Mouse (Mus musculus): ENCODE measurements around the gene Ankrd33b.

The Ankrd33b gene

DNA sequence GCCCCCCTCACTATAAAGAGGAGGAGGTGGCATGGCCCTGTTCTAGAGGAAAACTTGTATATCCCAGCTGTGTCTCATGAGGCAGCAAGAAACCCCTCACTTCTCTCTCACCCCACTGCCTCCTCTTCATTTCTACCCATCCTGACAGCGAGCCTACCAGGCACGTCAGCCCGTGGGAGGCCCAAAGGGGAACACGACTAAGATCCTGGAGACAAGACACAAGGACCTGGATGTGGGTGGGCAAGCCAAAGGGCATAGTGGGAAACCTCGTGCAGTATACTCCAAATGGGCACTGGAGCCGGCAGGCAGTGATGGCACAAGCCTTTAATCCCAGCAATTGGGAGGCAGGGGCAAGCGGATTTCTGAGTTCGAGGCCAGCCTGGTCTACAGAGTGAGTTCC lies 1.0 kb upstream of the Ankrd33b start:
- DNase-seq (ENCODE audit: low read depth, low spot score), result no peak

DNA sequence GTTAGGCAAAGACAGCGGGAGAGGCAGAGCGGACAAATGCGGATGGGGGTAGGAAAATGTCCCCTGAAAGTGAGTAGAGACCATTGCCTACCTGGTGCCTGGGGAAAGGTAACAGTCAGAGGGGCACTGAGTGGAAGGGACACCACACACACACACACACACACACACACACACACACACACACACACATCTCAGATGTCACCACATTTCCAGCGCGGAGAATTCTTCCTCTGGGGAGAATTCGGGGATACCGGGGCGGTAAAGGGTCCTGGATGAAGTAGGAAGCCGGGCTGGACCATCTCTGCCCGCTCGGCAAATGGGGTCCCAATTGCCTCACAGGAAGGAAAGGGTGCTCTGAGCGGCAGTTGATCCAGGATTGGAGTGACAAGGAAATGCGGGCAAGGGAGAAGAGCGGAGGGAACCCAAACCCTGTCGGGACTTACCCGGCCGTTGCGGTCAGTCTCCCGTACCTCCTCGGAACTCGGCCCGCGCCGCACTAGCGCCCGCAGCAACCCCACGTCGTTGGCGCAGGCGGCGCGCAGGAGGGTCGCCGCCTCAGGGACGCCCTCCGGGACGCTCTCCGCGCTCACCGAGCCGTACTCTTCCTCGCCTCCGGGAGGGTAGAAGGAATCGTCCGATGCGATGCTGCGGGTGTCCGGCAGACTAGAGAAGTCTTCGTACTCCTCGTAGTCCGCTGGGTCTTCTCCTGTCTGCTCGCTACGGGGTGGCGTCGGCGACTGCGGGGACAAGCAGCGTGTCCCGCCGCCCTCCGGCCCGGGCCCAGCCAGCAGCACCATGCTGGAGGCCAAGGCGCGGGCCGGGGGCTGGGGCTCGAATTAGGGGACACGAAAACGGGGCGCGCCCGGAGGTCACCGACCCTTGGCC lies 688 bp downstream of the Ankrd33b start:
- DNase-seq (ENCODE audit: low read depth, low spot score), result no peak

DNA sequence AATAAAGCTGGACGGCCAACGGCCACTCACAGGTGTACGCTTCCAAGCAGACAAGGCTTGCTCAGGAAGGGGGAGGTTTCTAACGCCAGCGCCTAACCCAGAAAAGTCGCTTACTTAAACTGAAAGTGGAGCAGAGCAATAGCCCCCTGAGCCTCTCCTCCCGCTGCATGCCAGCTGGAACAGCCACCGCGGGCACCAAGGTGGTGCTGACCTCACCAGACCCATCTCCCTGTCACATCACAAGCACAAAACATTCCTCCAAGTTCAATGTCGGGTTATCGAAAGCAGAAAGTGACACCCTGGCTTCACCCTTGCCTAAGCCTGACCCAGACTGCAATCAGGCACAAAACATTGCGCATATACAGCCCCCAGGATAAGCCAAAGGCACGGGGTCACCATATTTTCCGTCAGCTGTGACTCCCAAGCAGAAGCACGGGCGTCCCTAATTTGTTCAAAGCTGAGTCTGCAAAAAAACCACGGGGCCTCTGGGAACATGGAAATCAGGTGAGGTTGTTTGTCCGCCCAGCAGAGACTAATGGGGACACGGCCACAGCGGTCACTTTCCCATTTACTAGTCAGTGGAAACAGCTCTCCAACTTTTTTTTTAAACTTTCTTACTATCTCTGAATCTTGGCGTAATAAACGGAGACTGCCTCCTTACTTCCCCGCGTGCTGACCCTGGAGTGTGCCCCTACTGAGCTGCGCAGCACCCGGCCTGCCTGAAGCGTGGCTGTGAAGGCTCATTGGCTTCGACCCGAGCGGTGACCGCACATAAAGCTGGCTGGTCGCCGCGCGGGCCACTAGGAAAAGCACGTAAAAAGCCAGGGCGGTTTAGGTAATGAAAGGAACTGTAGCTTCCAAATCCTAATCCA lies 1.6 kb downstream of the Ankrd33b start:
- DNase-seq (ENCODE audit: low read depth, low spot score), result peak; percentile 28

DNA sequence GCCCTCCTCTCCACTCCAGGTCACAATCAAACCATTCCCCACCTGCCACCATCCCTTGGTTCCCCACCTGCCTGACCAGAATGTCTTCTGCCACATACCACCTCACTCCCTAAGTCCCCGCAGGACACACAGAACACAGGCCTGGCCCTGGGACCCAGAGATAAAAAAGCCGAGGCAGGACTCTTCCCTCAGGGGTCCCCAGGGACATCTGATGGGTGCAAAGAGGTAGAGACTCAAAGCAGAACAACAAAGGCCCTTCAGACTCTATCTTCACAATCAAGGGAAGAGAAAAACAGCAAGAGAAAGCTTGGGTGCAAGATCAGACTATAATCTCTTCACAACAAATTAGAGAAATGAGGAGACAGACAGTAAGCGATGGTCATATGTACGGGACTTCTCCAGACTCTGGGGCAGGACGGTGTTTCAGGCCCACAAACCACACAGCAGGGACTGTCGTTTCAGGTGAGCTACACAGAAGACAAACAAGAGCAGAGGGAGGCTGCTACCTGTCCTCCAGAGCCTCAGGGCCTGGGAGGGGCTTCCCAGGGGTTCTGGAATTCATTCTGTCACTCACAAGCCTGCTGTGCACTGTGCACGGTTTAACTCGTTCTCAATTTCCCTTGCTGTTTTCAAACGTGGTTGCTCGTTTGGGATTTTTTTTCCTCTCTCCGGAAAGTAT lies 2.3 kb downstream of the Ankrd33b start:
- DNase-seq (ENCODE audit: low read depth, low spot score), result peak; percentile 47

DNA sequence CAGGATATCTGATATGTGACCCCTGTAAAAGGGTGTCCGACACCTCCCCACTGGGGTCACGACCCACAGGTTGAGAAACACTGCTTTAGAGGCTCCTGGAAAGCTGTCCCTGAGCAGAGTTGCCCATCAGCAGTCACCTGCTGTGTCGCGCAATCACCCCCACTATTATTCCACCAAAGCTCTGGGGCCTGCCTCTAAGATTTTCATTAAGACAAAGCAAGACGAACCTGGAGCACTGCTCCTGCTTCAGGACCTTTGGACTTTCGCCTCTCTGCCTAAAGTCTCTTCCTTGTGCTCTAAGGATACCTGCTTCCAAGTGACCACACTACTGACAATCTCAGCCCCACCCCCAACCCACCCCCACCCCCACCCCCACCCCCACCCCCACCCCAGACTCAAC lies 3.1 kb downstream of the Ankrd33b start:
- DNase-seq (ENCODE audit: low read depth, low spot score), result no peak

DNA sequence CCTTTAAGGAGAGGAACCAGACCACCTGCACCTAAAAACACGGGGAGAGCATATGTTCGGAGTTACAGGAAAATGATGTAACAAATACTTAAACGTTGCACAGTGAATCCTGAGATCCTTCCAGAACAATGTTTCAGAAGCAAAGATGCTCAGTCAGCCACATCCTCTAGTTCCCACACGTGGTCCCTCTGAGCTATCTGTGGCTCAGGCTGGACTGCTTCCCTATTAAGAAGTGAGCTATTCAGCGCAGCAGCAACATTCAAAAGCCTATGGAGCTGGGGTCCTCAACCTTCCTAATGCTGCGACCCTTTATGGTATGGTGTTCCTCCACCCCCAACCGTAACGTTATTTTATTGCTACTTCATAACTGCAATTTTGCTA lies 3.6 kb downstream of the Ankrd33b start:
- no peak for DNase-seq (ENCODE audit: low read depth, low spot score)

DNA sequence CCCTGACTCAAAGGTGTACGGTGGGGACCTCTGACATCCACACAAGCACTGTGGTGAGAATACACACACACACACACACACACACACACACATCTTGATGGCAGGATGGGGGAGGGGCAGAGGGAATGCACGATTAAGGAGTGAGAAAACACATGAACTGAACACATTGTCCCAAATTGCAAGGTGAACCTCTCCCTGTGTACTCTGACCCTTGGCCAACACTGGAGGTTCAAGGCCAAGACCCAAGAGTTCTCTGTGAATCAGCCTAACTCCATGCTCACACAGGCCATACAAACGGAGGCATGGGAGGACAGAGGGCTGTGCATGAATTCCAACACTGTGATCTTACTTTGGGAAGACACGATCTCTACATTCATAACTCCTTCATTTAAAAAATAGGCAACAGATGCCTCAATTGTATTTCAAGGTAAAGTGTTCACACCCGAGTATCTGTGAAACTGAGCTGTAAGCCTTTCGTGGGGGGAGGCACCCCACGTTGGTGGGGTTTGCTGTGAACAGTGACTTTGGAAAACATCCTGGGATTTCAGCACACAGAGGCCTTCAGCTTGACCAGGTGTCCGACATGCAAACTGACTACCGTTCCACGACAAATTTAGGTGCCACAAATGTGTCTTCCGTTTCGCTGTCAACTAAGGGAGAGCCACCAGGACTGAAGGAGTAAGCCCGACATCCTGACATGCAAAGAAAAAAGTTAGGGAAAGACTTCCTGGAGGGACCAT lies 4.1 kb downstream of the Ankrd33b start:
- no peak for DNase-seq (ENCODE audit: low read depth, low spot score)

DNA sequence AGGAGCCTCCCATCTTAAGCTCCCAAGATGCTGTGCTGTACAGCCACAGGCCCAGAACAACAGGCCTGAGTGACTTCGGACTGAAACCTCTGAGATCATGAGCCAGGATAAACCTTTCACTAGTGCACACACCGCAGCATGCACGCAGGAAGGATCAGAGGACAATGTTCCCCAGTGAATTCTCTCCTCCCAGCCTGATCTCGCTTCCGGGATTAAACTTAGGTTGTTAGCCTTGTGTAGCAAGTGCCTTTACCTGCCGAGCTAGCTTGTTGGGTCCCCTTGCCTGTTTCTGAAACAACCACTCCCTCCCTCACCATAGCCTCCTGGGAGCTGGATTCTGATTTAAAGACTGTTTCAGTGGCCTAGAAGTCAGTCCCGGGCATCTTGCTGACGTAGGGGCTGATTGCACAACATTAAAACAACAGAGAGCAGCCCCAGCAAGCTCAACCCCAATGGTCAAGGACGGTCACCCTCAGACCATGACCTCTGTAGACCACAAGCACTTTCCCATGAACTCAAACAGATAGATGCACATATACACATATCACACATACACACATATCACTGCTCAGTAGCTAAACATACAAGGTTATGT lies 6.2 kb downstream of the Ankrd33b start:
- no peak for DNase-seq (ENCODE audit: low read depth, low spot score)

DNA sequence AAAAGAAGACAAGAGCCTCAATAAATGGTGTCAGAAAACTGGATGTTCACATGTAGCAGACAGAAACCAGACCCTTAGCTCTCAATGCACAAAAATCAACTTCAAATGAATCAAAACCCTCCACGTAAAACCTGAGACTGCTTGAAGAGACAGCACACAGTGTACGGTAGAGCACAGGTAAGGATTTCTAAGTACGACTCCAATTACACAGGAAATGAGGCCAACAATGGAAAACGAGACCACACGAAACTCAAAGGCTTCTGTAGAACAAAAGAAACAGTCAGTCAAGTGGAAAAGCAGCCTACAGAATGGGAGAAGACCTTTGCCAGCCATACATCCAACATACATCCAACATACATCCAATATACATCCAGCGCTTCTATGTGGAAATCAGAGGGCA lies 6.9 kb downstream of the Ankrd33b start:
- DNase-seq (ENCODE audit: low read depth, low spot score), result no peak

DNA sequence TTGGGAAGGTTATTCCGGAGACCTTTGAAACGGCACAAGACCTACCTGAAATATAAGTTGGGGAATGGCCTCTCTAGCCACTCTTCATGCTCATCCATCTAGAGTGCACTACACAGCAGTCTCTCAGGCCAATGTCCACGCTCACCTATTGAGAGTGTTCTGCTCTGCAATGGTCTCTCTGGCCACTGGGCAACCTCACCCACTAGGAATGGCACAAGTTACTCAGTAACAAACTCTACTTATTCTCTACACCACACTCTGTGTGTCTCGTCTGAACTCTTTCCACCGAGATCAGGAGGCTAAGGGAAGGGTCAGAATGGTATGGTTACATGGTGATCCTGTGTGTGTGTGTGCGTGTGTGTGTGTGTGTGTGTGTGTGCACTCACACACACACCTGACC lies 7.7 kb downstream of the Ankrd33b start:
- no peak for DNase-seq (ENCODE audit: low read depth, low spot score)

DNA sequence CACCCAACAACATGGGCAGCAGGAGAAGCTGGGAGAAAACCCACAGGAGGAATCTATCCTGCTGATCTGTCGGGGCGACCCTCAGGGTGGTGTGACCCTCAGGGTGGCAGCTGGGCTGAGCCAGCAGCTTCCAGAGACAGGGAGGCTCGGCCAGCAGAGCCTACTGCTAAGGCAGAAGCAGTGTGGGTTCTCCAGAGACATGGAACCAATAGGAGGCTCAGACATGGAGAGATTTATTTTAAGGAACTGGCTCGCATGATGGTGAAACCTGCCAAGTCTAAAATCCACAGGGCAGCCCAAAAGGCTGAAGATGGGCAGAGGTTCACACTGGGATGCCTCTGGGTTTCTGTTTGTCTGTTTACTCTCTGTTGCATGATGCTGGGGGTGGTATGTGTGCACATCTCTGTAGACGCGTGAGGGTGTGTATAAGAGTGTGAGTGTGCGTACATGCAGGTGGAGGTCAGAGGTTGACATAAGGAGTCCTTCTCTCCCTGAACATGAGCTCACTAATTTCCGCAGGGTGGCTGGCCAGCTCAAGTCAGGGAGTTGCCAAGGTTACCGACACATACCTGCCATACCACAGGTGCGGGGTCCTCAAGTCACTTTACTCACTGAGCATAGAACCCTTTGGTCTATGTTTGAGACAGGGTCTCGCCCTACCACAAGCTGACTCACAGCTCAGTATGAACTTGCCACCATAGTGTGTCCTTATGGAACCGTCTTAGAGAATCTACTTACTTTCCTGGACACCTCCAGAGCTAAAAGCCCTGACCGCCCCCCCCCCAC lies 14.8 kb downstream of the Ankrd33b start:
- no peak for DNase-seq (ENCODE audit: low read depth, low spot score)

DNA sequence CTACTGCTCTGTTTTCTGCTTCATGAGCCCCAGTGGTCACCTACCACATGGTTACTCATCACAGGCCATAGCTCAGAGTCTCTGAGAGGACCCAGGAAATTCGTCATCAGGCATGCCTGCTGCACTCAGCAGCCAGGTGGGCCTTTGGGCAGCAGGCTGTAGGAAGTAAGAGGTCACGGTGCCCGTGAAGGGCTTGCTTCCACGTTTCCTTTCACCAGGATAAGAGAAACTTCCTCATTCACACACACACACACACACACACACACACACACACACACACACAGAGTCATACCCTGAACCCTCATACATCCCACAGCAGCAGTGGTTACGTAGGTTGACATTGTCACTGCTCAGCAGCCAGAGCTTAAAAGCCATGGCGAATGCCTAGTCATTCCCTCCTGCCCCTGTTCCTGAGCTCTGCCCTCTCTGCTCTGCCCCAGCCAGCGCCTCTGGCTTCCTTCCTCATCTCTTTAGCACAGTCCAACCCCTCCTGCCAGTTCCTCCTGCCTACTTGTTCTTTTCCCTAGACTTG lies 17.6 kb downstream of the Ankrd33b start:
- no peak for DNase-seq (ENCODE audit: low read depth, low spot score)

DNA sequence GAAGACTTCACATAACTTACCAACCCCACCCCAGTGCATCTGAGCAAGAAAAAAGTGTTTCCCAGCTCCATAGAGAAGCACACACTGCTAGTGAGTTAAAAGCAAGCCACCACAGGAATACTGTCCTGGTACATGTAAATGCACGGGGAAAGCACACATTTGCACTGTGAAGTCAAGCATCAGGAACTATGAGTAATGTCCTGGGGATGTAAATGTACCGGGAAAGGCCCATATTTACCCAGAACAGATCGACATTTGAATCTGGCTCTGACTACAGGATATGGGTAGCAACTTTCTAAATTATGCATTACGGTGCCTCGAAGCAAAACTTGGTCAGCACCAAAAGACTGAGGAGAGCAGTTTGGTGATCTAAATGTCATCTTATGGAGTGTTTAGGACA lies 18.5 kb downstream of the Ankrd33b start:
- no peak for DNase-seq (ENCODE audit: low read depth, low spot score)

DNA sequence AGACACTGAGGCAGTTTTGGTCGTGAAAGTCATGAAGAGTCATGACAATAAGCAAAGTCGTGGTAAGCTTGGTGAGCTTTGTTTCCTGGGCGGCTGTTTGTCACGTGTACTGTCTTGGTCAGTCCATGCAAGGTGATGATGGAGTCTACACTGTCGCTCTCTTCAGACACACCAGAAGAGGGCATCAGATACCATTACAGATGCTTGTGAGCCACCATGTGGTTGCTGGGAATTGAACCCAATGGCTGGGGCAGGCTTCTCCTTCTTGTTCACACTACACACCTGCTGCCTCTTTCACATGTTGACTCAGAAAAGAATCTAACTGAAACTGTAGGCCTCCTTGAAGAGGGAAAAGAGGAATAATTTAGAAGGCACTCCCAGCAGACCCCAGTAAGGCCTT lies 19.3 kb downstream of the Ankrd33b start:
- DNase-seq (ENCODE audit: low read depth, low spot score), result no peak

DNA sequence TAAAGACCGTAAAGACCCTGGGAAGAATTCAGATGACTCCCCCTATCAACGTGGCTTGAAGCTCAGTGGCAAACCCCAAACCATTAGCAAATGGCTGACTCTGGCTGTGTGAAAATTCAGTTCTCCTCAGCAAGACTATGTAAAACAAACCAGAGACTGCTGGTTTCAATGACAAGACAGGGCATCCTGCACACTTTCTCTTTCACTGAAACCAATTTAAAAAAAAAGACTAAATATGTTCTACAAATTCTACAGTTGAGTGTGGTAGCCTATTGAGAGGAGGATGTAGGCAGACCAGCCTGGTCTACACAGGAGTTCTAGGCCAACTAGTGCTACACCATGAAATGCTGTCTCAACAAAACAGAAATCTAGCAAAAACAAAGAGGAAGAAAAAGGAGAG lies 21.0 kb downstream of the Ankrd33b start:
- DNase-seq (ENCODE audit: low read depth, low spot score), result no peak

DNA sequence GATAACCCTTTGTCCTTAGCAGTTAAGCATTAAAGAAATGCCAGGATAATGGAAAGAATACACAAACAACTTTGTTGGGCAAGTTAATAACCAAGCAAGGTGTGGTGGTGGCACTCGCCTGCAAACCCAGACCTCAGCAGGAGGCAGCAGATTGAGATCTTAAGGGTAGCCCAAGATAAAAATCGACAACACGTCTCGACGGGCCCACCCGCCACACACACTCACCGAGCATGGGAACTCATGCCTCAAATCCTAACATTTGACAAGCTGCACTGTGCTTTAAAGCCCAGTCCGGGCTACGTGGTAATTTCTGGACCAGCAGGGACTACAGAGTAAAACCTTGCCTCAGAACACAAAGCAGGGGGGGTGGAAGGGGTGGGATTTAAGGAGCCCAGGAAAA lies 22.2 kb downstream of the Ankrd33b start:
- no peak for DNase-seq (ENCODE audit: low read depth, low spot score)

DNA sequence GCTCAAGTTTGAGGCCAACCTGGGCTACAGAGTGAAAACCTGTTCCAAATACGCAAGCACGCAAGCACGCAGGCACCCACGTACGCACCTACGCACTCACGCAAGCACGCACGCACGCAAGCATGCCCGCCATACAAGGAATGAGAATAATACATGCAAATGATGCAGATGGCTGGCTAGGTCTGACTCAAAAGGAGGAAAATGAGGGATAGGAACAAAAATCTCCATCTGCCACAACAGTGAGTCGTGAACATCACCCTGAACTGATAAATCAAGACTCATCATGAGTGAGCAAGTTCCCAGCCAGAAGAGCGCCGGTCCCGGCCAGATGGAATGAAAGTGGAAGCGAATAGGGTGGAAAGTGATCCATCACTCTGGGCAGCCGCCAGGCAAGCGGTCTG lies 22.7 kb downstream of the Ankrd33b start:
- DNase-seq (ENCODE audit: low read depth, low spot score), result peak; percentile 57

DNA sequence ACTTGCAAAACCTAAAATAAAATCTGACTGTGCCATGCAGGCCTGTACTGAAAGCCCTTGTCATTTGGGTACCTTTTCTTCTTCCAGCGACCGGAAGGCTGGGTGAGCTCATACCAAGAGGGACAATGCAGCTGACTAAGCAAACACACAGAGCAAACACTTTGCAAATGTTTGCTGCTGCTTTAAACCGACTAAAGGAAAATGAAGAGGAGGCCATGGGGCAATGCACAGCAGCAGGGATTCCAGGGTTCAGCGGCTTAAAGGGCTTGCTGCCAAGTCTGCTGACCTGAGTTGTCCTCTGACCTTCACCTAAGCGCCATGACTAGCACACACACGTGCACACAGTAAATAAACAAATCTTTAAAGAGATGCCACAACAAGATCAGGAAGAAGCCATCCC lies 23.9 kb downstream of the Ankrd33b start:
- no peak for DNase-seq (ENCODE audit: low read depth, low spot score)

DNA sequence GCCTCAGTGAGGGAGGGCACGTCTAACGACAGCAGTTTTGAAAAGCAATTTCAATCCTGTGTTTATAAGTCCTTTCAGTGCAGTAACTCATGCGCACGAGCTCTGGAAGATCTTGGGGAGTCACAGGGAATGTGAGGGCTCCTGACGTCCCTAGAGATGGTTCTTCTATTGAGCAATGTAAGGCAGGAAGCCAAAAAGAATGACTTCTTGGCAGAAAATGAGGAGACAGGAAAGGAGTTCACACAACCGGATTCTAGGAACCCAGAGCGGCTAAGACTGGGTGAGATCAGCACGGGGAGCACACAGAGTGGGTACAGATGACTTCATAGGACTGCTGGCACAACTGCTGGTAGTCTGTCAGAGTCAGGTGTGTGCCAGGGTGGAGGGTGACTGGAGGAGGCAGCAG lies 25.0 kb downstream of the Ankrd33b start:
- no peak for DNase-seq (ENCODE audit: low read depth, low spot score)

DNA sequence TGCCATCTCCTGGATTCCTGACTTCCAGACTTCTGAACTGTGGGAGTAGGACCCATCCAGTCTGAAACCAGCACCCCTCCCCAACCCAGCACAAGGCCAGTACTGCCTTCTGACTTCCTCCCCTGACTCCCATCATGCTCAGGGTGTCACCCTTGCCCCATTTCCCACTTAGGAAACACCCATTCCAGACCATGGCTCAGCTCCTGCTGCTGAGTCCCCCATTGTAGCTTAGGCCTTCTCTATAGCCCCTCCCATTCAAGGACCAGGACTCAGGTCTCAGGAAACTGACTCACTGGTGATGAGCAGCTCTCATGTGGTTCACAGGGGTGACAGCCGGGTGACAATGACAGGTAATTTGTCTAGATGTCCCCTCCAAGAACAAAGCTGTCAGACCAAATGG lies 25.5 kb downstream of the Ankrd33b start:
- no peak for DNase-seq (ENCODE audit: low read depth, low spot score)

Measured in ZHBTc4 (cell line).